Mouse (Mus musculus): ENCODE measurements around the gene Nuf2. TPM values are rescaled to one million over a fixed set of nuclear protein-coding genes. Genes with fewer than 3 reads are reported as not detected.

The Nuf2 gene
- 5.4 TPM for polyA plus RNA-seq (2017; shearing (Covaris generic))

GRCm38 (mm10) chr1:169530876-169531701 lies at the start of gene Nuf2:
Gene Nuf2, minus strand, starts transcription at chr1:169531464.

Other genes with a start within 250 kb of the Nuf2 start
- gene Rgs5, start 124.0 kb upstream of the Nuf2 start, polyA plus RNA-seq (2017; shearing (Covaris generic)): not detected
- gene Rgs4, start 216.2 kb upstream of the Nuf2 start, polyA plus RNA-seq (2017; shearing (Covaris generic)): not detected